Mouse (Mus musculus): Measurements from ENCODE around the gene Ccdc180. TPM values are rescaled to one million over a fixed set of nuclear protein-coding genes. Genes with fewer than 3 reads are reported as not detected.

Gene Ccdc180
- polyA plus RNA-seq, 1 experiment from 2014 or later = 0.14 TPM

DNA sequence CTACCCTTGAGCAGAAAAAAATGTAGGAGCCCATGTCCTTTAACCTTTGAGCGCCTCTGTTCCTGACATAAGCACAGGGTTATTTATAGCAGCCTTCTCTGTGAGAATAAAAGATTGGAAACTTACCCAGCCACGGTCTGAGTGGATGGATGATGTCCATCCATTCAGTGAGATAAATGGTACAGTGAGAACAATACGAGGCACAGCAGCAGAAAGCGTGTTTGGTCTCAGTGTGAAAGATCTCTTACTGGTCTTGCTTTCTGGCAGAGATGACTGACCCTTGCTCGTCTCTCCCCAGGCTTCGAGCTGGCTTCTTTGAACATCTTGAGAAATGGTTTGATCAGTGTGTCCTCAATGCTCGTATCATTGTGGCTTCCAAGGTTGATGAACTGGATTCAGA, 27.0 kb downstream of the Ccdc180 start:
- Histone ChIP-seq H3K9me3 (ENCODE audit: control insufficient read depth) (no peaks in the 10 kb centered on the region), H3K4me1 (replicated peaks; ENCODE audit: control insufficient read depth, insufficient read depth, low read length) (no peaks in the 10 kb centered on the region), H3K27ac (ENCODE audit: low read depth, low read length) (no peak overlapping the region), H3K4me2 (replicated peaks; ENCODE audit: low read depth) (no peak overlapping the region), H3K4me3 (ENCODE audit: low read depth, low read length) (no peak overlapping the region), H3K27me3 (replicated peaks; ENCODE audit: control insufficient read depth, insufficient read depth, low read length) (no peaks in the 10 kb centered on the region), H3K9ac (ENCODE audit: low read depth, low read length) (no peak overlapping the region), H3K36me3 (ENCODE audit: control insufficient read depth, insufficient read depth) (no peaks in the 10 kb centered on the region)
- no peak for TF ChIP-seq CTCF (IDR thresholded peaks at IDR 0.05; ENCODE audit: low read depth)
- WGBS = 72% methylated on average over 7 of the region's 7 CpGs
- ATAC-seq = no peak

DNA sequence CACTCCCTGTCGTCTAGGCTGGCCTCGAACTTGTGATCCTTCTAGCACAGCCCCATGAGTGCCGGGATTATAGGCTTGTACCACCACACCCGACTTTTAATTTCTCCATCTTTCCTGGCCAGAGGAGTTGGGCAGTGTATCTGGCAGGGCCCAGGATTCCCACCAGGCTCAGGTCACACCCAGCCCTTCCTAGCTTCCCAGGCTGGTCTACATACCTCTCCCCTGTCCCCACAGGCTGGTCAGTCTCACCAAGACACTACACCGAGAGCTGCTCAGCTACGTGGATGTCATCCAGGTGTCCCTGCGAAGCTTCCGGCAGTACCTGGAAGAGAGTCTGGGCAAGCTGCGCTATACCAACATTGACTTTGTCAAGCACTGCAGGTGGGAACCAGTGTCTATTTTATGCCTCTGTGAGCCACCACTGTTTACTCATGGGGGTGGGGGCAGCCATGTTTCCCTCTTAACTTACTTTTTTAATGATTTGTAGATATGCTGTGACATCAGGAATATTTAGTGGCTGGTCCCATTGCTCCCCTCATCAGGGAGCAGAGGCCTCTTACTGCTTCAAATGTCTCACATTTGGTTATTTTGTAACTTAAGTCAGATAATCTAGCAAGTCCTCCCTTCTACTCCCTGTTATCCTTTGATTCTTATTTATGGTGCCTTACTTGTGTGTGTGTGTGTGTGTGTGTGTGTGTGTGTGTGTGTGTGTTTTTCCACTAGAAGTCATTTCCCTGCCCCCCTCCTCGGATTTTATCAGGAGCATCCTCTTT, 31.7 kb downstream of the Ccdc180 start:
- no peaks in the 10 kb centered on the region for H3K27me3 ChIP-seq (replicated peaks; ENCODE audit: control insufficient read depth, insufficient read depth, low read length)
- H3K4me2 ChIP-seq (replicated peaks; ENCODE audit: low read depth) = no peak overlapping the region
- no peak for TF ChIP-seq CTCF (IDR thresholded peaks at IDR 0.05; ENCODE audit: low read depth)
- H3K4me3 ChIP-seq (ENCODE audit: low read depth, low read length) = no peak overlapping the region
- H3K9ac ChIP-seq (ENCODE audit: low read depth, low read length) = no peak overlapping the region
- no peaks in the 10 kb centered on the region for H3K4me1 ChIP-seq (replicated peaks; ENCODE audit: control insufficient read depth, insufficient read depth, low read length)
- no peaks in the 10 kb centered on the region for H3K36me3 ChIP-seq (ENCODE audit: control insufficient read depth, insufficient read depth)
- H3K27ac ChIP-seq (ENCODE audit: low read depth, low read length) = no peak overlapping the region
- no peak for ATAC-seq
- no peaks in the 10 kb centered on the region for H3K9me3 ChIP-seq (ENCODE audit: control insufficient read depth)
- 70% methylated on average over 10 of the region's 10 CpGs for WGBS

- H3K9ac ChIP-seq (ENCODE audit: low read depth, low read length) = no peak overlapping the region
- no peaks in the 10 kb centered on the region for H3K4me1 ChIP-seq (replicated peaks; ENCODE audit: control insufficient read depth, insufficient read depth, low read length)
- ATAC-seq = no peak
- H3K36me3 ChIP-seq (ENCODE audit: control insufficient read depth, insufficient read depth) = no peaks in the 10 kb centered on the region
- peak; percentile 50 for TF ChIP-seq CTCF (IDR thresholded peaks at IDR 0.05; ENCODE audit: low read depth)
- no peak overlapping the region for H3K4me2 ChIP-seq (replicated peaks; ENCODE audit: low read depth)
- WGBS = 92% methylated on average over 4 of the region's 4 CpGs
- no peaks in the 10 kb centered on the region for H3K9me3 ChIP-seq (ENCODE audit: control insufficient read depth)
- no peak overlapping the region for H3K4me3 ChIP-seq (ENCODE audit: low read depth, low read length)
- H3K27me3 ChIP-seq (replicated peaks; ENCODE audit: control insufficient read depth, insufficient read depth, low read length) = no peaks in the 10 kb centered on the region
- H3K27ac ChIP-seq (ENCODE audit: low read depth, low read length) = no peak overlapping the region
These were observed 33.9 kb downstream of the Ccdc180 start for GRCm38 (mm10) chr4:45924011-45924410.

- Histone ChIP-seq H3K4me1 (replicated peaks; ENCODE audit: control insufficient read depth, insufficient read depth, low read length) (no peaks in the 10 kb centered on the region), H3K9me3 (ENCODE audit: control insufficient read depth) (no peaks in the 10 kb centered on the region), H3K27me3 (replicated peaks; ENCODE audit: control insufficient read depth, insufficient read depth, low read length) (no peaks in the 10 kb centered on the region), H3K9ac (ENCODE audit: low read depth, low read length) (no peak overlapping the region), H3K4me3 (ENCODE audit: low read depth, low read length) (no peak overlapping the region), H3K27ac (ENCODE audit: low read depth, low read length) (no peak overlapping the region), H3K36me3 (ENCODE audit: control insufficient read depth, insufficient read depth) (no peaks in the 10 kb centered on the region), H3K4me2 (replicated peaks; ENCODE audit: low read depth) (no peak overlapping the region)
- TF ChIP-seq CTCF (IDR thresholded peaks at IDR 0.05; ENCODE audit: low read depth) = no peak
- WGBS = 81% methylated on average over 4 of the region's 4 CpGs
- ATAC-seq = no peak
These were observed 38.5 kb downstream of the Ccdc180 start for GRCm38 (mm10) chr4:45928561-45928960.

GRCm38 (mm10) chr4:45941628-45942044, 51.5 kb downstream of the Ccdc180 start:
- 20% methylated on average over 13 of the region's 13 CpGs for WGBS
- Histone ChIP-seq H3K4me2 (replicated peaks; ENCODE audit: low read depth) (peak overlapping the region; percentile 33), H3K4me1 (replicated peaks; ENCODE audit: control insufficient read depth, insufficient read depth, low read length) (no peaks in the 10 kb centered on the region), H3K27ac (ENCODE audit: low read depth, low read length) (no peak overlapping the region), H3K4me3 (ENCODE audit: low read depth, low read length) (no peak overlapping the region), H3K9ac (ENCODE audit: low read depth, low read length) (no peak overlapping the region), H3K9me3 (ENCODE audit: control insufficient read depth) (no peaks in the 10 kb centered on the region), H3K27me3 (replicated peaks; ENCODE audit: control insufficient read depth, insufficient read depth, low read length) (no peaks in the 10 kb centered on the region), H3K36me3 (ENCODE audit: control insufficient read depth, insufficient read depth) (no peaks in the 10 kb centered on the region)
- ATAC-seq = no peak
- peak; percentile 87 for TF ChIP-seq CTCF (IDR thresholded peaks at IDR 0.05; ENCODE audit: low read depth)

GRCm38 (mm10) chr4:45947729-45948128, 57.6 kb downstream of the Ccdc180 start:
- no peaks in the 10 kb centered on the region for H3K27me3 ChIP-seq (replicated peaks; ENCODE audit: control insufficient read depth, insufficient read depth, low read length)
- H3K9ac ChIP-seq (ENCODE audit: low read depth, low read length) = no peak overlapping the region
- 53% methylated on average over 8 of the region's 8 CpGs for WGBS
- H3K4me2 ChIP-seq (replicated peaks; ENCODE audit: low read depth) = no peak overlapping the region
- no peak overlapping the region for H3K4me3 ChIP-seq (ENCODE audit: low read depth, low read length)
- H3K27ac ChIP-seq (ENCODE audit: low read depth, low read length) = no peak overlapping the region
- no peak for TF ChIP-seq CTCF (IDR thresholded peaks at IDR 0.05; ENCODE audit: low read depth)
- H3K9me3 ChIP-seq (ENCODE audit: control insufficient read depth) = no peaks in the 10 kb centered on the region
- peak; percentile 48; the same call in 1 of the 2 replicates for ATAC-seq
- H3K4me1 ChIP-seq (replicated peaks; ENCODE audit: control insufficient read depth, insufficient read depth, low read length) = no peaks in the 10 kb centered on the region
- H3K36me3 ChIP-seq (ENCODE audit: control insufficient read depth, insufficient read depth) = no peaks in the 10 kb centered on the region

Measured in intestine, postnatal 0 days (tissue).